Mouse (Mus musculus) liver, embryonic 14.5 days (tissue): ENCODE data around the gene Pced1b. TPM values are rescaled to one million over a fixed set of nuclear protein-coding genes. Genes with fewer than 3 reads are reported as not detected.

ENCODE experiments used
- ATAC-seq: fragments of 200-750 bp; cut with Nextera tagmentation; 2 replicates; pipeline ENCODE4 v1.8.0; 2017; ENCODE audit warnings: moderate number of reproducible peaks, mild to moderate bottlenecking, moderate library complexity; ENCODE audit not compliant: insufficient read depth
- DNase-seq, 3 experiments: peaks; one replicate each; pipeline ENCODE4 v3.0.0-alpha.2; 2012 to 2013; ENCODE audit warnings: low read depth in 3 of 3, low spot score in 3 of 3
- H3K27ac ChIP-seq: fragments of 300-500 bp; sonication (generic); 2 replicates; pipeline ENCODE4 v1.5.1; 2014; ENCODE audit warnings: moderate library complexity, mild to moderate bottlenecking, control low read depth, inconsistent platforms
- H3K27me3 ChIP-seq: fragments of 300-500 bp; sonication (generic); 2 replicates; pipeline ENCODE4 v1.6.1; 2014; ENCODE audit warnings: mild to moderate bottlenecking, low read length, moderate library complexity; ENCODE audit not compliant: control insufficient read depth, insufficient read depth
- H3K36me3 ChIP-seq: fragments of 300-500 bp; sonication (generic); replicated peaks from 2 replicates; pipeline ENCODE4 v1.6.1; 2014; ENCODE audit warnings: low read depth; ENCODE audit not compliant: control insufficient read depth, insufficient read depth
- H3K4me1 ChIP-seq, 2 experiments: fragments of 200-500 bp in 1 of 2; fragments of 300-500 bp in 1 of 2; sonication (generic) in 1 of 2; replicated peaks; 2 replicates each; pipeline ENCODE4 v1.6.1; 2012 to 2014; ENCODE audit warnings: antibody characterized with exemption in 1 of 2, inconsistent platforms in 1 of 2, low read length in 1 of 2; ENCODE audit not compliant: control insufficient read depth in 2 of 2, insufficient read depth in 2 of 2
- H3K4me2 ChIP-seq: fragments of 300-500 bp; sonication (generic); 2 replicates; pipeline ENCODE4 v1.6.1; 2014; ENCODE audit warnings: low read depth, mild to moderate bottlenecking, control low read depth, moderate library complexity
- H3K4me3 ChIP-seq, 2 experiments: fragments of 200-500 bp in 1 of 2; fragments of 300-500 bp in 1 of 2; sonication (generic) in 1 of 2; 2 replicates each; pipeline ENCODE4 v1.5.1; 2012 to 2014; ENCODE audit warnings: low read depth in 2 of 2, low read length in 2 of 2, mild to moderate bottlenecking in 2 of 2, control low read depth in 1 of 2, inconsistent platforms in 1 of 2, moderate library complexity in 1 of 2; ENCODE audit not compliant: insufficient read depth in 1 of 2
- H3K9ac ChIP-seq: fragments of 300-500 bp; sonication (generic); replicated peaks from 2 replicates; pipeline ENCODE4 v1.6.1; 2014; ENCODE audit warnings: mild to moderate bottlenecking, control low read depth, moderate library complexity
- H3K9me3 ChIP-seq: fragments of 300-500 bp; sonication (generic); 2 replicates; pipeline ENCODE4 v1.6.1; 2016; ENCODE audit warnings: low read length, mixed read lengths; ENCODE audit not compliant: control insufficient read depth
- CTCF ChIP-seq: IDR thresholded peaks from 2 replicates; pipeline ENCODE4 v1.5.1; 2016; ENCODE audit warnings: antibody characterized with exemption, low read depth, control low read depth
- EP300 ChIP-seq: IDR thresholded peaks from 2 replicates; pipeline ENCODE4 v1.6.1; 2016; ENCODE audit warnings: antibody characterized with exemption, low read depth
- WGBS: fragments of 180-500 bp; shearing (Covaris S2); extraction: QIAGEN DNeasy Blood & Tissue Kit; methylation state at CpG from one replicate; pipeline ENCODE4 v1.1.7; 2014; ENCODE audit not compliant: insufficient replicate concordance; 5-methylcytosine and 5-hydroxymethylcytosine counted together
- polyA plus RNA-seq, 2 experiments: library from polyadenylated mRNA; depleted of rRNA in 1 of 2; stranded (reverse) in 1 of 2; unstranded in 1 of 2; fragments of >200 nt; fragmentation: Nextera tagmentation in 1 of 2; extraction: Ambion mirVana in 1 of 2; gene quantifications; 2 replicates each; pipeline versions ENCODE4 v1.2.1 to v1.2.3; 2012 to 2014

Gene Pced1b
- polyA plus RNA-seq, 2 experiments, result 5.7 to 8.2 TPM

- ATAC-seq (peak; percentile 56), DNase-seq (no peak)
- TF ChIP-seq CTCF (no peak), EP300 (no peak)
- Histone ChIP-seq H3K4me3 (no peak overlapping the region), H3K9ac (no peak overlapping the region), H3K4me1 (peaks cover 4 to 12% of the 10 kb centered on the region in 2 experiments), H3K27me3 (no peaks in the 10 kb centered on the region; the same call in 1 of the 2 replicates), H3K36me3 (no peaks in the 10 kb centered on the region), H3K27ac (no peak overlapping the region), H3K4me2 (no peak overlapping the region), H3K9me3 (no peaks in the 10 kb centered on the region)
- WGBS, result 28% methylated on average over 4 of the region's 4 CpGs
These were observed 103.6 kb downstream of the Pced1b start for GRCm38 (mm10) chr15:97350528-97350927.

GRCm38 (mm10) chr15:97351016-97351415 lies 104.1 kb downstream of the Pced1b start:
- TF ChIP-seq EP300, result no peak
- TF ChIP-seq CTCF, result no peak
- Histone ChIP-seq H3K4me1 (peaks cover 4 to 9% of the 10 kb centered on the region in 2 experiments), H3K36me3 (no peaks in the 10 kb centered on the region), H3K27me3 (no peaks in the 10 kb centered on the region; the same call in 1 of the 2 replicates), H3K27ac (no peak overlapping the region; the same call in 1 of the 2 replicates), H3K9ac (no peak overlapping the region), H3K4me2 (no peak overlapping the region), H3K9me3 (no peaks in the 10 kb centered on the region), H3K4me3 (no peak overlapping the region)
- ATAC-seq (no peak), DNase-seq (no peak)
- 45% methylated on average over 8 of the region's 8 CpGs for WGBS

- Histone ChIP-seq H3K4me3 (no peak overlapping the region), H3K9ac (no peak overlapping the region), H3K27me3 (no peaks in the 10 kb centered on the region; the same call in 1 of the 2 replicates), H3K4me2 (no peak overlapping the region), H3K9me3 (no peaks in the 10 kb centered on the region), H3K36me3 (no peaks in the 10 kb centered on the region), H3K4me1 (peaks cover 4 to 8% of the 10 kb centered on the region in 2 experiments), H3K27ac (no peak overlapping the region)
- WGBS, result 41% methylated on average over 5 of the region's 5 CpGs
- no peak for TF ChIP-seq EP300
- TF ChIP-seq CTCF, result no peak
- ATAC-seq (peak; percentile 34; the same call in 1 of the 2 replicates), DNase-seq (no peak)
These were observed 104.8 kb downstream of the Pced1b start for GRCm38 (mm10) chr15:97351681-97352080.

GRCm38 (mm10) chr15:97355676-97356303 lies 108.9 kb downstream of the Pced1b start:
- no peak for ATAC-seq
- Histone ChIP-seq H3K27ac (no peak overlapping the region), H3K4me1 (peaks cover 5 to 7% of the 10 kb centered on the region in 2 experiments), H3K4me2 (no peak overlapping the region), H3K9ac (no peak overlapping the region), H3K27me3 (no peaks in the 10 kb centered on the region; the same call in 1 of the 2 replicates), H3K9me3 (no peaks in the 10 kb centered on the region), H3K36me3 (no peaks in the 10 kb centered on the region), H3K4me3 (no peak overlapping the region)
- TF ChIP-seq CTCF (no peak), EP300 (no peak)
- 65% methylated on average over 9 of the region's 9 CpGs for WGBS
- DNase-seq, result no peak

- no peaks in the 10 kb centered on the region for H3K36me3 ChIP-seq
- WGBS, result 89% methylated on average over 1 of the region's 1 CpGs
- H3K4me3 ChIP-seq, result no peak overlapping the region
- no peak for ATAC-seq
- H3K9me3 ChIP-seq, result no peaks in the 10 kb centered on the region
- peaks cover 10 to 14% of the 10 kb centered on the region in 2 experiments for H3K4me1 ChIP-seq
- DNase-seq, result no peak
- H3K4me2 ChIP-seq, result no peak overlapping the region
- H3K9ac ChIP-seq, result no peak overlapping the region
- no peak for TF ChIP-seq CTCF
- TF ChIP-seq EP300, result no peak
- no peaks in the 10 kb centered on the region; the same call in 1 of the 2 replicates for H3K27me3 ChIP-seq
- H3K27ac ChIP-seq, result no peak overlapping the region
These were observed 110.1 kb downstream of the Pced1b start for GRCm38 (mm10) chr15:97357016-97357415.
